Comparison of ENCODE assay signal across 8 mouse cellular contexts in the genomic region with DNA sequence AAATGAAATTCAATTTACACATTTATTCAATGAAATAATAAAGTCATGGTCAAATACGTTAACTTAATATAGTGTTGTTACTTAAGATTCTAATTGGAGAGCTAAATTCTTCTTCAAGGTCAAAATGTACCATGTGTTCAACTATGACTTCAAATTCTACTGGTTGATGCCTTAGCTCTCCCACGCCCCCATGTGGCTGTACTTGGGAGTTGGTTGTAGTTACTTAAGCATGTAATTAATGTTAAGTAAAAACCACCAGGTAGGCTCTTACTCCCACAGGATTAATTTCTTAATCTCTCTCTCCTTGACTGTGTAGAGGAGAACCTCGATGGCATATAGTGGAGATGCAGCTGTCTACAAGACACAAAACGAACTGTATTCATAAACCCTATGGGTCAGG.
DNase-seq lines count a peak whose midpoint lies in the region; ATAC-seq lines count a peak whose summit lies in the region.

No protein-coding gene starts in this region.

- no peaks in the 10 kb centered on the region for H3K9me3 ChIP-seq in hindbrain, embryonic 11.5 days (ENCODE audit: control insufficient read depth, low read length)
- H3K9me3 ChIP-seq in hindbrain, embryonic 13.5 days = no peaks in the 10 kb centered on the region
- H3K9me3 ChIP-seq in embryonic facial prominence, embryonic 10.5 days = no peaks in the 10 kb centered on the region
- H3K9me3 ChIP-seq in liver, embryonic 12.5 days (replicated peaks) = no peaks in the 10 kb centered on the region

- no peak overlapping the region for H3K4me2 ChIP-seq in hindbrain, embryonic 11.5 days (replicated peaks; ENCODE audit: low read depth, low read length)
- H3K4me2 ChIP-seq in hindbrain, embryonic 13.5 days = no peak overlapping the region
- H3K4me2 ChIP-seq in liver, embryonic 12.5 days = no peak overlapping the region

- no peaks in the 10 kb centered on the region for H3K27me3 ChIP-seq in hindbrain, embryonic 11.5 days (ENCODE audit: control insufficient read depth, insufficient read depth, low read length)
- H3K27me3 ChIP-seq in hindbrain, embryonic 13.5 days = no peaks in the 10 kb centered on the region
- no peaks in the 10 kb centered on the region for H3K27me3 ChIP-seq in embryonic facial prominence, embryonic 10.5 days (replicated peaks; ENCODE audit: low read depth, poor library complexity, severe bottlenecking)
- no peaks in the 10 kb centered on the region for H3K27me3 ChIP-seq in liver, embryonic 12.5 days (replicated peaks)

- no peak for ATAC-seq in hindbrain, embryonic 11.5 days (ENCODE audit: low FRiP score)
- no peak for ATAC-seq in hindbrain, embryonic 13.5 days (ENCODE audit: low FRiP score)
- ATAC-seq in liver, embryonic 12.5 days = no peak

- H3K9ac ChIP-seq in hindbrain, embryonic 11.5 days (ENCODE audit: low read depth, low read length) = no peak overlapping the region
- no peak overlapping the region for H3K9ac ChIP-seq in hindbrain, embryonic 13.5 days
- no peak overlapping the region for H3K9ac ChIP-seq in liver, embryonic 12.5 days

- H3K27ac ChIP-seq in hindbrain, embryonic 11.5 days (ENCODE audit: low read depth, low read length) = no peak overlapping the region
- H3K27ac ChIP-seq in hindbrain, embryonic 13.5 days = no peak overlapping the region
- H3K27ac ChIP-seq in embryonic facial prominence, embryonic 10.5 days (replicated peaks) = no peak overlapping the region
- H3K27ac ChIP-seq in liver, embryonic 12.5 days = no peak overlapping the region

- H3K4me1 ChIP-seq in hindbrain, embryonic 11.5 days (replicated peaks; ENCODE audit: control insufficient read depth, insufficient read depth, low read length) = no peaks in the 10 kb centered on the region
- no peaks in the 10 kb centered on the region for H3K4me1 ChIP-seq in hindbrain, embryonic 13.5 days (replicated peaks)
- H3K4me1 ChIP-seq in embryonic facial prominence, embryonic 10.5 days = no peaks in the 10 kb centered on the region
- no peaks in the 10 kb centered on the region for H3K4me1 ChIP-seq in liver, embryonic 12.5 days

- peak; percentile 39 for DNase-seq in hindbrain, embryonic 11.5 days (ENCODE audit: low spot score)
- DNase-seq in 416B (ENCODE audit: low read depth) = peak; percentile 53
- peak; percentile 20 to 40 for DNase-seq in adrenal gland, adult 18-20 months (ENCODE audit: low spot score in 2 of 2)
- peak; percentile 10 for DNase-seq in embryonic facial prominence, embryonic 10.5 days (ENCODE audit: low spot score)
- no peak for DNase-seq in right cerebral cortex, adult 18-20 months
- no peak for DNase-seq in gastrocnemius, postnatal 4 days (ENCODE audit: low spot score in 2 of 2)

- WGBS in hindbrain, embryonic 11.5 days = 53% methylated on average over 4 of the region's 4 CpGs
- 57% methylated on average over 4 of the region's 4 CpGs for WGBS in hindbrain, embryonic 13.5 days
- 47% methylated on average over 4 of the region's 4 CpGs for WGBS in embryonic facial prominence, embryonic 10.5 days
- WGBS in liver, embryonic 12.5 days (ENCODE audit: insufficient replicate concordance) = 34% methylated on average over 4 of the region's 4 CpGs

- H3K4me3 ChIP-seq in hindbrain, embryonic 11.5 days (ENCODE audit: low read depth, low read length) = no peak overlapping the region
- no peak overlapping the region for H3K4me3 ChIP-seq in hindbrain, embryonic 13.5 days
- H3K4me3 ChIP-seq in embryonic facial prominence, embryonic 10.5 days = no peak overlapping the region
- H3K4me3 ChIP-seq in liver, embryonic 12.5 days = no peak overlapping the region

- no peaks in the 10 kb centered on the region for H3K36me3 ChIP-seq in hindbrain, embryonic 11.5 days (ENCODE audit: control insufficient read depth, insufficient read depth, low read length)
- no peaks in the 10 kb centered on the region for H3K36me3 ChIP-seq in hindbrain, embryonic 13.5 days
- no peaks in the 10 kb centered on the region for H3K36me3 ChIP-seq in embryonic facial prominence, embryonic 10.5 days (replicated peaks)
- no peaks in the 10 kb centered on the region for H3K36me3 ChIP-seq in liver, embryonic 12.5 days

Comparison
In these comparisons a context has a peak if more than half of its experiments do, and no peak if none do; other contexts are left out.
1. DNase-seq: peak in hindbrain, embryonic 11.5 days (single experiment), 416B (single experiment), adrenal gland, adult 18-20 months (2 of 2) and embryonic facial prominence, embryonic 10.5 days (single experiment); none in right cerebral cortex, adult 18-20 months (single experiment) and gastrocnemius, postnatal 4 days (0 of 2).